Mouse (Mus musculus) natural killer cell, adult 2 months (primary cell): ENCODE measurements around the gene Dqx1.

Experiments used
- DNase-seq, 2 experiments: peaks; one replicate each; pipeline ENCODE4 v3.0.0; 2022; ENCODE audit warnings: low spot score in 2 of 2

Dqx1 gene

DNA sequence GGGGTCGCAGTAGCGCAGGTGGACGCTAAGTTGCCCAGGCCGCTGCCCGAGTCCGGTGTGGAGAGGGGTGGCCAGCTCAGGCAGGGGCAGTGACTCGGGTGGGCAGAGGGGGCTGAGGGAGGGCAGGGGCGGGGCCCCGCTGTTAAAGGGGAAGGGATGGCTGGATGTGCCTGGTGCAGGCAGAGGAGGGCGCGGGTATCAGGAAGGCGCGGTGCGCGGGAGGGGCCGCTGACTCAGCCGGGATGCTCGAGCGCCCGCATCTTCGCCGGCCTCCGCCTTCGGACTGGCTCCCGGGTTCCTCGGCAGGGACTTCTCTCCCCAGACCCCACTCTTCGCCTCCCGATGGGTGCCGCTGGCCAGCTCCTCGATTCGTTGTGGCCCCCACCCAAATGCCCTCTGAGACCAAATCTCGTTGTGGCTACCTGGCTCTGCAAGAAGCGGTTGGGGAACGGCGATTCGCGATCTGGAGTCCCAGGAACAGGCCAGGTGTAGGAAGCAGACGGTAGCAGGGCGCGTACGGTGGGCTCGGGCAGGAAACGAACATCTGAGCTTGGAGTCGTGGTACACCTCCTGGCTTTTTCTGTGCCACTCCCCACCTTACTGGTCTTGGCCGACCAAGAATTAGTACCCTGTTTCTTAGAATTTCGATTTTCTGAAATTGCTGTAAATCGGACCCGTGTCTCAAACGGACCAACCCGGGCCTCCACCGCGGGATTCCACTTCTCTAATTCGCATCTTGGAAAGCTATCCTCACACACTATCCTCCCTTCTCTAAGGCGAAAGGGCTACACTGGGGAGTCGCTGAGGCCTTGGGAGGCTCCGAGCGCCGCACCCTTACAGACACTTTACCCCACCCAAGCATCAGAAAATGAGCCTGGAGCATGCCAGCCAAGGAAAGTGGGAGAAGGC, 12.9 kb downstream of the Dqx1 start:
- peak in 1 of 2 experiments; percentile 44 for DNase-seq

DNA sequence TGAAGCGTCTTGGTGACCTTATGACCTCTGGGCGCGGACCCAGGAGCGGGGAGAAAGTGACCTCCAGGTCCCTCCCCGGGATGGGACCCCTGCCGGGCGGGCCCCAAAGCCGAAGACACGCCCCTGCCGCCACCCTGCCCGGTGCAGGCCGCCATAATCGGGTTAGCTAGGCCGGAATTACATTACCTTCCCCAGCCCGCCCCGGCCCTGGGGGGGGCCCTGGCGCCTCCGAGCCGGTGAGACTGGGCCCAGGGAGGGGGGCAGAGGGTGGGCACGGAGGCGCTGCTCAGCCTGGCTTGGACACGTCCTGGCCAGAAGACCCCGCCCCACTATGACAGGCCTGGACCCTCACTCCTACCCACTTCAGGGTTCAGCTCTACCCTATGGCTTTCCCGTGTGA, 13.6 kb downstream of the Dqx1 start:
- DNase-seq: no peak

DNA sequence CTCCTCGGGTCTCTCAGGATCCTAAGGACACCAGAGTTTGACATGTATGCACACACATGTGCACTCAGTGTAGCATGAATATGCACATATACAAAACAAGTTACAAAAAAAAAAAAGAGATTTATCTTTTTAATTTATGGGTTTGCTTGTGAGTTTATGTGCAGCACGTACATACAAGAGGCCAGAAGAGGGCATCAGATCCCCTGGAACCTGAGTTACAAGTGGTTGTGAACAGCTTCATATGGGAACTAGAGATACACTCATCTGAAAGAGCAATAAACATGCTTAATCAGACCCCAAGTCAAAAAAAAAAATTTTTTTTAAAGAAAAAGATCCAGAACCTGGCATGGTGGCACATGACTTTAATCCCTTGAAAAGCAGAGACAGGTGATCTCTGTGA, 17.3 kb downstream of the Dqx1 start:
- DNase-seq: peak in 1 of 2 experiments; percentile 22

DNA sequence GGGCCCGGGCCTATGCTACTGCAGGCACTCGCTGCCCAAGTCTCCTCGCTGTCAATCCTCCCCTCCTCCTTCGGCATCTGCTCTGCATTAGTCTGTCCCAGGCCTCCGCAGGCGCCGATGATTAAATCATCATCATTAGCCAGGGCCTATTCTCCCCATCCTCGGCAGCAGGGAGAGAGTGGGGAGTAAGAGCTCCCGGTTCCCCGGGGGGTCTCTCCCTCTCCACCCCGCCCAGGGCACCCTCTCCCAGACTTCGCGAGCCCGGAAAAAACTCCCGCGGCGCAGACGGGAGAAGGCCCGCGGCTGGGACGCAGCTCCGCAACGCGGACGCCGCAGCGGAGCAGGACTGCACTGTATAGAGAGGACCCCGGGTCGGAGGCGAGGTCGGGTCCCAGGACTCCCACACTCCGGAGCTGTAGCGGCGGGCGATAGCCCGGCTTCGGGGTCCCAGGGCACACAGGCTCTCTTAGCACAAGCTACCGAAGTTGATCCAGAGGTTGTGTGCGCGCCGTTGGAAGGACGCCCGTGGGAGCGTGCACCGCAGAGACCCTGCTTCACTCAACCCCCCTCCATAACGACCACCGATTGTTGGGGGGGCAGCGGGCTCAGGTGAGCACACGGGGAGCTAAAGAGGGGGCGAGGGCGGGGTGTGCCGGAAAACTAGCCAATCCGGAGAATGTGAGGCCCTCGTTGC, 20.1 kb downstream of the Dqx1 start, which contains the start of gene Pcgf1:
Pcgf1 (plus strand) TSS at position 240 of the 694 bp plus-strand sequence.
- no peak for DNase-seq

DNA sequence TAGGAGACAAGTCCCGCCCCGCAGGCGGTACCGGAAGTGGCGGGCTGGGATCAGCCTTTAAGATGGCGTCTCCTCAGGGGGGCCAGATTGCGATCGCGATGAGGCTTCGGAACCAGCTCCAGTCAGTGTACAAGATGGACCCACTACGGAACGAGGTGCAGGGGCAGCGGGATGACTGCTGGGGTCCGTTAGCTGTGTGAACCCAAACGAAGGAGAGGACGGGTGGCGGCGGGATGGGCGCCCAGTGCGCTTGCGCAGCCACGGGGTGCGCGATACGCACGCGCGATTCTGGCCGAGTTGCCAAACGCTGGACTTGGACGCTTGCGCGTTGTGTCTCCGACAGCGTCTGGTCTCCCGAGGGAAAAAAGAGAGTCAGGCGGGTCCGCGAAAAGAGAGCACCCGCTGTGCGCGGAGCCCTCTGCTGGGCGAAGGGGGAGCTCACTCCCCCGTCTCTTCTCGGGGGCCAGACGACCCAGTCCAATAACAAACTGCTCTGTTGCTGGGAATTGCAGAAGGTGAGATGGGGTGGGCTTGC, 20.7 kb downstream of the Dqx1 start:
- peak; percentile 99 for DNase-seq

DNA sequence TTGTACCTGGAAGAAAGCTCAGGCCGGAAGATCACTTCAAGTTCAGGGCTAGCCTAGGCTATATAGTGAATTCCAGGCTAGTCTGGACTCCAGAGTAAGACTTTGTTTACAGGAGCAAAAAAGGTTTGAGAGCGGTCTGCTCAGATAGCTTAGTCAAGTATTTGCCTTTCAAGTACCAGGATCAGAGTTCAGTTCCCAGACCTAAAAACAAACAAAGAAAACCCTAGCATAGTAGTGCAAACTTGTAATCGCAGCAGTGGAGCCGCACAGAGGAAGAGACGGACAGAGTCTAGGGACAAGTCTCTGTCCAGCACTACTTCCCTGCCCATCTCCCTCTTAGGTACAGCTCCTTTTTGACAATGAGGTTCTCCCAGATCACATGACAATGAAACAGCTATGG, 22.6 kb downstream of the Dqx1 start:
- no peak for DNase-seq

DNA sequence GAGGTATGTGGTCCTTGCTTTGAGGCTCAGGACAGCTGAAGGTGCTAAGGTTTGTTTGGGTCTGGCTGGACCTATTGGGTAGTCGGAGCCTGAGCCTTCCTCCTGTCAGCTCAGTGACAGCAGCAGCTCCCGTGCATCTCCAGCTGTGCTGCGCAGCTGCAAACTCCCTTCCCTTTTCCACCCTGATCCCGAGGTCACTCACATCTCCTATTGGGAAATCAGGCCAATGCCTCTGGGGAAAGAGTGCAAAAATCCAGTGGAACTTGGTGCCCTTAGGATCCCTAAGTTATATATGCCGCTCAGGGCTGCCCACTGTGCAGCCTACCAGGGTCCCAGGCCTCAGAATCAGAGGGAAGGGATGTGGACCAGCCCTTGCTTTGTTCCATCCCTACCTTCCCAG, 25.9 kb downstream of the Dqx1 start:
- no peak for DNase-seq

DNA sequence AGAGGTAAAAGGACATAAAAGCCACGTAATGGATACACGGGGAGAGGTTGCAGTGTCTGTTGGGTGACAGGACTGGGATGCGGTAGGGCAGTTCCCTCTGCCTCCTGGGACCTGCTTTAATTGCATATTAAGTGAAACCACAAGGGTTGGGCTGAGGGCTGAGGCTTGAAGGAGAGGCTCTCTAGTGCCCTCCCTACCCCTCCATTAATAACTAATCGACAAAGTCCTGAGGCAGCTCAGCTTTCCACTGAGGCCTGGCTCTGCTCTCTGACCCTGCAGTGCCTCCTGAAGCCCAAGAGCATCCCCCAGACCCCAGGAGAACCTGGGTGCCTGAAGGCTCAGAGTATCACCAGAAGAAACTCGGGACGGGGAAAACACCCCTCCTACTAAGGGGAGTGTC, 26.8 kb downstream of the Dqx1 start:
- DNase-seq: no peak

DNA sequence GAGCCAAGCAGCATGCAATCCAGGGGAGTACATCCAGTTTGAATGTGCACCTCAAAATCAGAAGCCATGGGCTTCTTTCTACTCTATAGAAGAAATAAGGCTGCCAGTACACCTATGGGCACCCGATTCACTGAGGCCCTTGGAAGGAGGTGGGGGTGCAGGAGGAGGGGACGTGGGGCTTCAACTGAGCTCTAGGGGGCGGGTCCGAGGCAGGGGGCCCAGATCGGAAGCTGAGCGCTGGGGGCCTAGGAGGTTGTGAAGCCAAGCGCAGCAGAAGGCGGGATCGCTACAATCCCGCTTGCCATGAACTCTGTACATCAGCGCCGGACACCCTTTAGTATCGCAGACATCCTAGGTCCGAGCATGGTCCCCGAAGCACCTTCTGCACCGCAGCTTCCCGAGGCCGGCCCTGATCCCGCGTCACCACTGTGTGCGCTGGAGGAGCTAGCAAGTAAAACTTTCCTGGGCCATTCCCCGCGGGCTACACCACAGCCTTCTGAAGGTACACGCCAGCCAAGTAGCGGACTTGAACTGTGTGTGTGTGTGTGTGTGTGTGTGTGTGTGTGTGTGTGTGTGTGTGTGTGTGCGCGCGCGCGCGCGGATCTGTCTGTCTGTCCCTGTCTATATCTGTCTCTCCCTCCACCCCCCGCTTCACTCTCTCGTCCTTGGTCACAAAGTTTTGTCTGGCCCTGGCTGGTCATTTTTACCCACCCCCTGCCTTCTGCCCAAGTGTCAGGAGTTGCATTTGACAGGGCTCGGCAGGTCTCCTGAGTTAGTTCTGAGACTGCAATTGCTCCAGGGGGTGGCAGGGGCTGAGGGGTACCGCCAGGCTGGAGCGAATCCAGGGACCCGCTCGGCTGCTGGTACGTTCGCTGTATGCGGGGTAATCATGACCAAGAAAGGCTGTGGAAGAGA, 28.7 kb downstream of the Dqx1 start, which contains the start of gene Lbx2:
Lbx2 (plus strand) TSS at position 247 of the 915 bp plus-strand sequence.
- DNase-seq: no peak

DNA sequence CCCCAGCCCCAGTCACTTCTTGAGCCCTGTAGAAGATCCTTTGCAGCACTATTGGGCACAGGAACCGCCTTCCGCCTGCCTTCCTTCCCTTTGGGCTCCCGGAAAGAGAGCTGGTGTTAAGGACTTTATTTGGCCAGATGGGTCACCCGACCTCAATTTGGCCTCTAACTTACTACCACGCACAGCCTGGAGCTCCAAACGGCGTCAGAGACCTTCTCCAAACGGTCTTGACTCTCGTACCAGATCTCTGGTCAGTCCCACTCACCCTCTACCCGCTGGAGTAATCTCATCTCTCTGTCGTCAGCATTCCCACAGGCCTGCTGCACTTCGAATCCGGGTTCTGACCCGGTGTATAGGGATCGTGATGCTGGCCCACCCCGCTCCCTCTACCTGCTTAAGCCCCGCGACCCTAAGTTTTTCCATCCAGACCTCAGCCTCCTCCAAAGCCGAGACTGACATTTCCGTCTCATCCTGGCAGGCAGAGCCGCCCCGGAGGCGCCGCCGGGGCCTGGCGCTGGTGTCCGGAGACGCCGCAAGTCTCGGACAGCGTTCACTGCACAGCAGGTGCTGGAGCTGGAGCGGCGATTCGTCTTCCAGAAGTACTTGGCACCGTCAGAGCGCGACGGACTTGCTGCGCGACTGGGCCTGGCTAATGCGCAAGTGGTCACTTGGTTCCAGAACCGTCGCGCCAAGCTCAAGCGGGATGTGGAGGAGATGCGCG, 29.7 kb downstream of the Dqx1 start:
- DNase-seq: no peak

DNA sequence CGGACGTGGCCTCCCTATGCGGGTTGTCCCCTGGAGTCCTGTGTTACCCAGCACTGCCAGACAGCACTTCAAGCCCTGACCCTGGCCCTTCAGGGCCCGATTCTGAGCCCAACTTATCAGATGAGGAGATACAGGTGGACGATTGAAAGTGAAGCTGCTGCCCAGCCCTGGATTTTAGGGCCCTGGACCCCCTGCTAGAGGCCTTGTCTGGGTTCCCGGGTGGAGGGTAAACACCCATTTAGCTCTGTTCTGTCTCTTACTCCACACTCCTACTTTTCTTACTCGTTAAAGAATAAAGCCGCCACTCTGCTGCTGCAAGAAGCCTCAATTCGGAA, 30.2 kb downstream of the Dqx1 start:
- DNase-seq: no peak

DNA sequence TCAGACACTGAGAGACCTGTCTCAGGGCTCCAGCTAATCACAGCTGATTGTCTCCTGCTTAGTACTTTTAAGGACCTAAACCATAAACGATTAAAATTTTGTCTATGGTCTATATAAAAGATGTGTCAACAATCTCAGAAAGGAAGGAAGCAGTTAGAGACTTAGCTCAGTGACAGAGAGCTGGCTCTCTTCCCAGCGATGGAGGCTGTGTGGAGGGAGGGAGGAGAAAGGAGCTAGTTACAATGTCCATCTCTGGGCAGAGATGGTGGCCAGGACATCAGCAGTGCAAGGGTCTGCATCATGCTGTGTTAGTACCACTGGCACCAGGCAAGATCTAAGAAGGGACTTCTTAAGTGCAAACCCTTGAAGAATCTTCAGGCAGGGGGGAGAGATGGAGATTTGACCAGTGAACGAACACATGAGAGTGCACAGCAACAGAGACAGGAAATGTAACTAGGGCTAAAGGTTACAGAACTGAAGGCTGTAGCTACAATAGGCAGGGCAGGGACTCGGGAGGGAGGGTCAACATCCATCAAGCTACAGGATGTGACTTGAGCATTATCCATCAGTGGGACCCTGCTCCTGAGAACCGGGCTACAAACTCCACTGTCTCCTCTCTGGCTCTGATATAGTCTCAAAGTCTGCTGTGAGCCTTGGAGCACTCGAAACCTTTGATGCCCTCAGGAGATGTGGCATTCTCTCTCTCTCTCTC, 34.9 kb downstream of the Dqx1 start:
- DNase-seq: no peak

DNA sequence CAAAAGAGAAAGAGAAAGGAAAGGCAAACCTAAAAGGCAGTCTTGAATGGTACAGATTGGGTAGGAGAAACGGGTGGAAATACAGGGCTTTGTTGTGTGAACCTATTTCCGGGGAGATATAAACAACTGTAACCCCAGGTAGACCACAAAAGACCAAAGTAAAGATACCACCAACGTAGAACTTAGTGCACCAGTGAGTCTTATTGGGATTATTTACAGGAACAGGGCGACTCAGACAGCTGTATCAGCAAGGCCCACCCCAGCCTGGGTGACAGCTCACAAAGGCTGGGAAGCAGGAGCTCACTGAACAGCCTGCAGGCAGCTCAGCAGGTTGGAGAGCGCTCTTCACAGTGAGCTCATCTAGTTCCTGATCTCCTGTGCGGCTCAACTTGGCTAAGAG, 38.3 kb downstream of the Dqx1 start:
- no peak for DNase-seq

DNA sequence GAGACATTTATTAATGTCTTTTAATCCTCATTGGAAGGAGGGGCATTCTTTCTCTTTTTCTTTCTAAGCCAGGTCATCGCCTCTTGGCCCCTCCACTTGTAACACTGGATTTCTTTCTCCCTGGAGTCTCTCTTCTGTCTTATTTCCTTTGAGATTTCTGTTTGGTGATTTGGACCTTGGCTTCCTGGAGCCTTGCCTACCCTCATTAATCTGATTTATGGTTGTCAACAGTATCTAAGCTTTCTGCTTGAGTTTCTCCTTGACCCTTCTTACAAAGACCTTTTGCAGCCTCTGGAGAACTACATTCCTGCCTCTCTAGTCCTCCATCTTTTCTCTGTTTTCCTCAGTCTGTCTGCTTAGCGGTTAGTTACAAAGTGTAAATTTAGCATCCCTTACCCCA, 40.8 kb downstream of the Dqx1 start:
- DNase-seq: no peak

DNA sequence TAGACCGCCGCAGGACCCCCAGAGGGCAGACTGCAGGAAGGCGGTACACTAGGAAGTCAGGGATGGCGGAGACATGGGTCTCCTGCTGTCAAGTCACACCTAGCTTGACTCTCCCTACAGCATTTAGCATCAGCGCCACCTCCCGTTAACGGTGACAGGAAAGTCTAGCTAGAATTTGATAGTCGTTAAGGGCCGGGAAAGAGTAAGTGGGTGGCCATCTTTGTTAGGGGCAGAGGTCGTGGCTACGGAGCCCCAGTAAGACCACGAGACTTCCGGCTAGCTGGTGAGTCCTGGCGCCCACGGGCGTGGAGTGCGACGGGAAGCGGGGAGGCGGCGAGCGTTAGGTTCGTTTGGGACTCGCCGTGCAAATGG, 43.7 kb downstream of the Dqx1 start, which contains the start of the genes Ccdc142 and Gm42688:
Ccdc142 (plus strand) TSS at position 286 of the 372 bp plus-strand sequence.
Gm42688 (plus strand) TSS at position 302 of the 372 bp plus-strand sequence.
- peak; percentile 78 to 84 for DNase-seq

DNA sequence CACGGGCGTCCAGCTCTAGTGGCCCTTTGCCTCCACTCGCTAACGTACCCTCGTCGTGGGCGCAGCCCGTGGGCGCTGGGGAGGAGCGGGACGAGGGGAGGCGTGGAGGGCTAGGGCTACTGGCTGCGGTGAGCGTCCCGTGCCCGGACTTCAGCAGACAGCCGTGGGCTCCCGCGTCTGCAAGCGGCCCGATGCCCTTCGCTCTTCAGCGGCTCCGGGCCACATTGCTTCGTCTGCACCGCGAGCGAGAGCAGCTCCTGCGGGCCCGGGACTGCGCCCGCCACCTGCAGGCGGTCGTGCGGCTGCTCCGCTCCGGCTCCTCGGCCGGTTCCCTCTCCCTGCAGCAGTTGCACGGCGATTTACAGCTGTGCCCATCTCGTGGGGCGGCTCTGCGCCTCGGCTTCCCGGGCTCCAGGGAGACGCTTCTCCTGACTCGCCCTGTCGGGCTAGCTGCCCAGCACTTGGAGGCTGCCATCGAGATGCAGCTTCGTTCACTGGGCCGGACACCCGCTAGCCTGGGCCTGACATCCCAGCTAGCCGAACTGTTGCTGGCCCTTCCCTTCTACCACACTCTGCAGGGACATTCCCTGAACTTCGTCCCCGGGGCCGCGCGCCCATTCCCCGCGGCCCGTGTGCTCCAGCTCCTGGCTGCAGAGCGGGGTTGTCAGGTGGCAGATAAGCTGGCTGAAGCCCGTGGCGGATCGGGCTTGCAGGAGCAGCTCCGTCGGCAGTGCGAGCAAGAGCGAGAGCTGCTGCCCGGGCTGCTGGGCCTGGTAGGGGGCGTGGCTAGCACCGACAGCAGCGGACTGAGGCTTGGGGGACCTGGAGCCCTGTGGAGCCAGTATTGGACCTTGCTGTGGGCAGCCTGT, 44.3 kb downstream of the Dqx1 start:
- peak; percentile 34 to 58 for DNase-seq

DNA sequence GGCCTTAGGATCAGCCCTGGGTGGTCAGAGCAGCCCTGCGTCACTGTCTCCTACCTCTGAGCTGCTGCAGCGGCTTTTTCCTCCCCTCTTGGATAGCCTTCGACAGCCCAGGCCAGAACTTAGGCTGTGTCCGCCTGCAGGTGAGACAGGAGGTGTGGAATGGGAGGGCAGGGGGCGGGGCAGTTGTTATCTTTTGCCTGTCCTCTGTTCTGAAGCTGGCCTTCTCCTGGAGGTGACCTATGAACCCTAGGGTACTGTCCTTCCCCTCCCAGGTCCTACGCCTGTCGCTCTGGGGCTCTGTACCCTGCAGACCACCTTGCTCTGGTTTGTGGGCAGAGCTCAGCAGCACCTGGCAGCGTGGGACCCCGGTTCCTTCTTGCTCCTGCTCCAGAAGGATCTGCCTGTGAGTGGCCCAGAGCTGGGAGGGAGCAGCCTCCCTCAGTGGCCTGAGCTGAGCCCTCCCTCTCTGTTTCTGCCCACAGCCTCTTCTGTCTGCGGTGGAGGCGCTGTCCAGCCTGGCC, 45.5 kb downstream of the Dqx1 start:
- DNase-seq: no peak

DNA sequence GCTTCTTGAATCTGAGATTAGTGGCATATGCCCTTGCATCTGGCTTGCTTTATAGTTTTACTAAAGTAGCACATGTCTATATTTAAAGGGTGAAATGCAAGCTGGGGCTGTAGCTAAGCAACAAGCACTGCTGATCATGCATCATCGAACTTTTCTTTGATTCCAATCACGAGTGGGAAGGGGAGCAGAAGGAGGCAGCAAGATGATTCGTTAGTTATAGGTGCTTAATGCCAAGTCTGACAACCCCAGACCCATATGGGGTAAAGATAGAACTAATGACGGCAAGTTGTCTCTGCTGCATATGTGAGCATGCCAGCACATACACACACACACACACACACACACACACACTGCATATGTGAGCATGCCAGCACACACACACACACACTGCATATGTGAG, 46.5 kb downstream of the Dqx1 start:
- no peak for DNase-seq
